Mouse (Mus musculus) neural tube, embryonic 12.5 days (tissue): ENCODE measurements at regions not wholly inside any gene's neighbourhood (a gene's known extent, or its start where the extent isn't known, plus 50 kb on each side); places are given as distances from the start of the nearest gene placed in this dataset.
"Not testable (repeated sequence)": the region's sequence is repeated elsewhere in the genome, so short reads cannot be mapped to it uniquely, and the experiment has no call there.

Experiments used
- ATAC-seq: fragments of 200-750 bp; cut with Nextera tagmentation; 2 replicates; pipeline ENCODE4 v1.8.0; 2017; ENCODE audit warnings: low read depth, mild to moderate bottlenecking, moderate TSS enrichment, moderate library complexity; ENCODE audit not compliant: low FRiP score
- H3K27ac ChIP-seq: fragments of 300-500 bp; sonication (generic); 2 replicates; pipeline ENCODE4 v1.5.1; 2016
- H3K27me3 ChIP-seq: fragments of 300-500 bp; sonication (generic); replicated peaks from 2 replicates; pipeline ENCODE4 v1.6.1; 2016; ENCODE audit warnings: mild to moderate bottlenecking
- H3K36me3 ChIP-seq: fragments of 300-500 bp; sonication (generic); 2 replicates; pipeline ENCODE4 v1.6.1; 2016; ENCODE audit warnings: mild to moderate bottlenecking
- H3K4me1 ChIP-seq: fragments of 300-500 bp; sonication (generic); 2 replicates; pipeline ENCODE4 v1.6.1; 2016
- H3K4me2 ChIP-seq: fragments of 300-500 bp; sonication (generic); replicated peaks from 2 replicates; pipeline ENCODE4 v1.6.1; 2016; ENCODE audit warnings: mild to moderate bottlenecking
- H3K4me3 ChIP-seq: fragments of 300-500 bp; sonication (generic); 2 replicates; pipeline ENCODE4 v1.5.1; 2016
- H3K9ac ChIP-seq: fragments of 300-500 bp; sonication (generic); 2 replicates; pipeline ENCODE4 v1.6.1; 2016; ENCODE audit warnings: mild to moderate bottlenecking
- H3K9me3 ChIP-seq: fragments of 300-500 bp; sonication (generic); 2 replicates; pipeline ENCODE4 v1.6.1; 2016; ENCODE audit warnings: mild to moderate bottlenecking
- WGBS: fragments of 180-500 bp; shearing (Covaris S2); methylation state at CpG from one replicate; pipeline ENCODE4 v1.1.7; 2016; 5-methylcytosine and 5-hydroxymethylcytosine counted together

DNA sequence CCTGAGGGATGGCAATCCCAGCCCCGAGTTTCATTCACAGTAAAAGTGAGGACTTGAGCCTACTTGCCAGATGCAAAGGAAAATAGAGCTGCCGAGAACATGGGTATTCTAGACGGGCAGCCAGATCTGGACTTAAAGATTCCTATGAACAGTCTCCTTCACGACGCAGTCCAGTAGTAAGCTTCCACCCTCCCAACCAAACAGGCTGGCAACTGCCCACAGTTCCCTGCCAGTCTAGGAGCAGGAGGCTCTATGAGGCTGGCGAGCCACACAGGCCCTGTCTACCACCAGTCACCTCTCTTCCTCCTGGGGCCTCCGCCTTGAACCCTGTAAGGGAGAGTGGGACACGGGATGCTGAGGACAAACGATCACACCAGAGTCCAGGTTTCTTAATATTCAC lies 153.5 kb upstream of the Snrpn start:
- ATAC-seq, result no peak
- no peak overlapping the region for H3K4me2 ChIP-seq
- no peaks in the 10 kb centered on the region for H3K4me1 ChIP-seq
- H3K9me3 ChIP-seq, result 0 out of 2 replicates have a peak, but pooled peaks cover 5% of the 10 kb centered on the region
- no peaks in the 10 kb centered on the region for H3K27me3 ChIP-seq
- no peak overlapping the region for H3K4me3 ChIP-seq
- no peaks in the 10 kb centered on the region for H3K36me3 ChIP-seq
- 91% methylated on average over 9 of the region's 9 CpGs for WGBS
- no peak overlapping the region for H3K9ac ChIP-seq
- H3K27ac ChIP-seq, result no peak overlapping the region

GRCm38 (mm10) chr7:60244187-60244866 lies 104.3 kb upstream of the Snrpn start:
- peak; percentile 99 for ATAC-seq
- not testable (repeated sequence) for H3K9me3 ChIP-seq, H3K4me1 ChIP-seq, H3K9ac ChIP-seq, H3K36me3 ChIP-seq, H3K27ac ChIP-seq, H3K27me3 ChIP-seq
- 15% methylated on average over 22 of the region's 22 CpGs for WGBS
- peak overlapping the region; percentile 34; the same call in 1 of the 2 replicates for H3K4me2 ChIP-seq
- H3K4me3 ChIP-seq, result peak overlapping the region; percentile 31

DNA sequence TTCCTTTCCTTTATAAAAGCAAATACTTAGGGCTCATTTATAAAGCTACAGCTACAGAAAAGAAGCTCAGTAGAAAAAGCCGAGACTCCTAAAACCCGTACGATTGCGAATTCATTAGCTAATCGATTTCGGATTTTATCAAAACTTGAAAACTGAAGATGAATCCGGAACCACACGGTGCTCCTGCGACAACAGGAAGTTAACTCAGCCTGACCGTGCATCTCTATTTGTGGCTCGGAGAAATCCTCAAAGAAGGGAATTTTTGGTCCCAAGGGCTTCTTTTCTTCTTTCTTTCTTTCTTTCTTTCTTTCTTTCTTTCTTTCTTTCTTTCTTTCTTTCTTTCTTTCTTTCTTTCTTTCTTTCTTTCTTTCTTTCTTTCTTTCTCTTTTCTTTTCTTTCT lies 103.7 kb upstream of the Snrpn start:
- not testable (repeated sequence) for H3K27me3 ChIP-seq, H3K27ac ChIP-seq, H3K36me3 ChIP-seq, H3K4me1 ChIP-seq, H3K9me3 ChIP-seq, H3K9ac ChIP-seq
- WGBS, result 33% methylated on average over 11 of the region's 11 CpGs
- Histone ChIP-seq H3K4me2 (peak overlapping the region; percentile 45), H3K4me3 (peak overlapping the region; percentile 23; the same call in 1 of the 2 replicates)
- peak; percentile 89 for ATAC-seq

GRCm38 (mm10) chr7:60238595-60239195 lies 98.7 kb upstream of the Snrpn start:
- H3K4me1 ChIP-seq, H3K27ac ChIP-seq, ATAC-seq, H3K36me3 ChIP-seq, H3K9me3 ChIP-seq, H3K4me2 ChIP-seq, H3K27me3 ChIP-seq, H3K4me3 ChIP-seq, H3K9ac ChIP-seq: not testable (repeated sequence)
- WGBS, result 4% methylated on average over 4 of the region's 4 CpGs

DNA sequence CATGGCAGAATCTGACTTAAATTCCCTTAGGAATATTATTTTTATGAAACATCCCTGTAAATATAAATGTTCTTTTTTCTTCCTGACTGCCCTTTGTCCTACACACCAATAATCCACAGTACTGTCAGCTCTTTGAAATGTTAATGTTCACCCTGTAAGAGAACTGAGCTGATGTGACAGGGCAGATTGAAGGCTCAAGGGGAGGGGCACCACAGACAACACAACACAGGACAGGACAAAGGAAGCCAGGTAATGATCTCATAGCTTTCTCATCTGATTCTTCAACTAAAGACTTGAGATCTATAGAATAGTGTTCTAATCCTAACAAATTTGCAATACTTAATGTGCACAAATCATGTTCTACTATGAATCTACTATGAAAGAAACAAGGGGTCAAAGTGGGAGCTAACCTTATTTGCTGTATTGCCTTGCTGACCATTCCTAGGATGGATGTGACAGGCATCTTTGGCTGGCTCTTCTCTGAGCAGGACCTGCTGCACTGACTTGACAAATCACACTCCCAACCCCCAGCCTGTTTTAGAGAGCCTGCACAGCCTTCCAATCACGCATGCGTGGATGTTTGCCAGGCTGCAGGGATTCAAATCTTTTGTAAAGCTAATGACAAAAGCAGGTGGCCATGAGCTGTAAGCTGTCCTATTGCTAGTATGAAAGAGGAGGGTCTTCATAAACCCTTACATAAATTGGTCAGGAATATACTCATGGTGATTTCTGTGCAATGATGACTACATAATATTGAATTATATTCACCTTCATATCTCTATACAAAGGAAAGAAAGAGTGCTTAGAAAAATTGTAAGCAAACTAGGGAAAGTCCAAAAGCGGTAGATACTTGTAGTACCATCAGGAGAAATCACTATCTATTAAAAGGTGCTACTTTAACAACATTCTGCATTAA lies 76.6 kb upstream of the Snrpn start:
- H3K27me3 ChIP-seq, H3K4me2 ChIP-seq, H3K36me3 ChIP-seq, H3K9me3 ChIP-seq, H3K9ac ChIP-seq, H3K4me3 ChIP-seq, H3K4me1 ChIP-seq, H3K27ac ChIP-seq: not testable (repeated sequence)
- 57% methylated on average over 3 of the region's 3 CpGs for WGBS
- peak; percentile 44; the same call in 1 of the 2 replicates for ATAC-seq
